ENCODE assay signal across 22 mouse cellular contexts in genomic region chr6:91124286-91125227, GRCm38 (mm10). TPM values are rescaled to one million over a fixed set of nuclear protein-coding genes. Genes with fewer than 3 reads are reported as not detected.
A peak's percentile ranks its signal among the peaks of the same experiment; 100 is the strongest.
DNase-seq lines count a peak whose midpoint lies in the region; ATAC-seq and TF ChIP-seq lines count a peak whose summit lies in the region.
"Had no signal": no experiment of that assay in that cellular context is flagged by ENCODE, and none has a peak within 500 bp of the region (broad histone marks: within the 10 kb centered on the region; RNA-seq: fewer than 3 reads in every experiment).

No protein-coding gene starts in this region.

- no peak for TF ChIP-seq EP300 in heart, adult 2 months (IDR thresholded peaks at IDR 0.05; ENCODE audit: insufficient read depth, low read depth, low read length)

- 34% methylated on average over 7 of the region's 7 CpGs for WGBS in heart, adult 2 months
- 38% methylated on average over 7 of the region's 7 CpGs for WGBS in midbrain, embryonic 15.5 days
- 38% methylated on average over 7 of the region's 7 CpGs for WGBS in midbrain, embryonic 13.5 days

- ATAC-seq in midbrain, embryonic 15.5 days (replicated peaks) = no peak
- ATAC-seq in midbrain, embryonic 13.5 days = no peak
- ATAC-seq in CD4-positive, CD25-positive, alpha-beta regulatory T cell, adult 4 months = peak; percentile 76
- peak; percentile 68 for ATAC-seq in inflammation-experienced regulatory T-cells, adult 6 months
- ATAC-seq: forebrain, embryonic 15.5 days; intestine, embryonic 15.5 days had no signal

- no peak overlapping the region for H3K9ac ChIP-seq in heart, adult 2 months (ENCODE audit: low read depth, low read length)
- H3K9ac ChIP-seq in midbrain, embryonic 15.5 days = no peak overlapping the region
- H3K9ac ChIP-seq in midbrain, embryonic 13.5 days (replicated peaks) = no peak overlapping the region
- H3K9ac ChIP-seq: forebrain, embryonic 15.5 days; intestine, embryonic 15.5 days; neural tube, embryonic 12.5 days had no signal

- TF ChIP-seq POLR2A in heart, adult 2 months (IDR thresholded peaks at IDR 0.05; ENCODE audit: insufficient read depth, low read depth, low read length) = no peak

- H3K4me1 ChIP-seq in heart, adult 2 months (ENCODE audit: control insufficient read depth, insufficient read depth, low read length) = peaks cover 3% of the 10 kb centered on the region; the same call in 1 of the 2 replicates
- H3K4me1 ChIP-seq in midbrain, embryonic 15.5 days = no peaks in the 10 kb centered on the region
- peaks cover 13% of the 10 kb centered on the region; the same call in 1 of the 2 replicates for H3K4me1 ChIP-seq in midbrain, embryonic 13.5 days (replicated peaks)
- H3K4me1 ChIP-seq: forebrain, embryonic 15.5 days; intestine, embryonic 15.5 days; neural tube, embryonic 12.5 days had no signal

- peak overlapping the region; percentile 45 for H3K27ac ChIP-seq in heart, adult 2 months
- H3K27ac ChIP-seq in midbrain, embryonic 15.5 days = peak overlapping the region; percentile 25; the same call in 1 of the 2 replicates
- H3K27ac ChIP-seq in midbrain, embryonic 13.5 days = no peak overlapping the region
- H3K27ac ChIP-seq: forebrain, embryonic 15.5 days; hindbrain, embryonic 10.5 days; intestine, embryonic 15.5 days; kidney, postnatal 0 days; layer of hippocampus, adult 2 months; neural tube, embryonic 12.5 days; stomach, postnatal 0 days had no signal

- no peaks in the 10 kb centered on the region; the same call in 1 of the 2 replicates for H3K27me3 ChIP-seq in heart, adult 2 months (ENCODE audit: control insufficient read depth, insufficient read depth, low read length)
- H3K27me3 ChIP-seq in midbrain, embryonic 15.5 days (replicated peaks) = 0 out of 2 replicates have a peak, but pooled peaks cover under 1% of the 10 kb centered on the region
- no peaks in the 10 kb centered on the region for H3K27me3 ChIP-seq in midbrain, embryonic 13.5 days
- H3K27me3 ChIP-seq: forebrain, embryonic 15.5 days; intestine, embryonic 15.5 days; neural tube, embryonic 12.5 days had no signal

- no peak overlapping the region for H3K4me3 ChIP-seq in heart, adult 2 months
- no peak overlapping the region for H3K4me3 ChIP-seq in midbrain, embryonic 15.5 days
- H3K4me3 ChIP-seq in midbrain, embryonic 13.5 days (replicated peaks) = no peak overlapping the region
- H3K4me3 ChIP-seq: erythroblast, embryonic 14.5 days; forebrain, embryonic 15.5 days; hindbrain, embryonic 10.5 days; intestine, embryonic 15.5 days; layer of hippocampus, adult 2 months; neural tube, embryonic 12.5 days had no signal

- H3K4me2 ChIP-seq in midbrain, embryonic 15.5 days = no peak overlapping the region
- no peak overlapping the region for H3K4me2 ChIP-seq in midbrain, embryonic 13.5 days (replicated peaks)
- H3K4me2 ChIP-seq: forebrain, embryonic 15.5 days; intestine, embryonic 15.5 days; neural tube, embryonic 12.5 days had no signal

- no peaks in the 10 kb centered on the region for H3K79me2 ChIP-seq in heart, adult 2 months (replicated peaks; ENCODE audit: control insufficient read depth, insufficient read depth, low read length)

- no peak for TF ChIP-seq CTCF in heart, adult 2 months (IDR thresholded peaks at IDR 0.05)

- intact Hi-C loops in heart, adult 2 months (cut with DNase I) = loop anchor here (1.0 kb wide), 1 partner anchor 141 kb away; no protein-coding TSS in a partner anchor
- intact Hi-C loops in heart, postnatal 25 days (cut with DNase I) = no loop called here

- no peaks in the 10 kb centered on the region for H3K9me3 ChIP-seq in midbrain, embryonic 15.5 days
- H3K9me3 ChIP-seq in midbrain, embryonic 13.5 days = no peaks in the 10 kb centered on the region
- H3K9me3 ChIP-seq: forebrain, embryonic 15.5 days; intestine, embryonic 15.5 days; neural tube, embryonic 12.5 days had no signal

- no peak for DNase-seq in heart, adult 2 months
- DNase-seq in heart, postnatal 25 days (ENCODE audit: low spot score) = no peak
- DNase-seq in layer of hippocampus, adult 11-12 months (ENCODE audit: low spot score) = no peak
- no peak for DNase-seq in urinary bladder, adult 2 months (ENCODE audit: low spot score)
- DNase-seq: adrenal gland, adult 2 months; B cell, adult 2 months; cerebellum, adult 11 months; cerebellum, postnatal 25 days; liver; lung, adult 18-20 months had no signal

- no peaks in the 10 kb centered on the region; the same call in 1 of the 2 replicates for H3K36me3 ChIP-seq in heart, adult 2 months (ENCODE audit: control insufficient read depth, insufficient read depth, low read length)
- H3K36me3 ChIP-seq in midbrain, embryonic 15.5 days (replicated peaks) = no peaks in the 10 kb centered on the region
- H3K36me3 ChIP-seq in midbrain, embryonic 13.5 days = no peaks in the 10 kb centered on the region
- H3K36me3 ChIP-seq: forebrain, embryonic 15.5 days; hindbrain, embryonic 10.5 days; intestine, embryonic 15.5 days; neural tube, embryonic 12.5 days had no signal

RNA-seq across cellular contexts. Expression of gene Nup210, which starts 7.9 kb away (rescaled TPM):
- 1 to 10 TPM; 2.5 to 3.4 TPM for total RNA-seq in heart, adult 2 months (2021)
- polyA plus RNA-seq in heart, adult 2 months (2012; rRNA removed) = 2.4 and 6.4 TPM in 2 replicates
- total RNA-seq in heart, postnatal 25 days (2021) = 1 to 10 TPM; 2.4 to 3.3 TPM
- polyA plus RNA-seq in midbrain, embryonic 15.5 days (2015; fragmentation: Nextera tagmentation; extraction: Ambion mirVana) = 22.0 and 22.5 TPM in 2 replicates
- 17.3 and 18.8 TPM in 2 replicates for polyA plus RNA-seq in midbrain, embryonic 13.5 days (2015; fragmentation: Nextera tagmentation; extraction: Ambion mirVana)
- polyA plus RNA-seq in CD4-positive, CD25-positive, alpha-beta regulatory T cell, adult 4 months (2017; shearing (Covaris generic)) = 100 to 1,000 TPM in 1 of 2 experiments, 10 to 100 TPM in 1; 86.2 to 109 TPM
- polyA plus RNA-seq in inflammation-experienced regulatory T-cells, adult 6 months (2017; shearing (Covaris generic)) = 10 to 100 TPM; 51.5 to 81.0 (median 66.2) TPM
- polyA plus RNA-seq in urinary bladder, adult 2 months (2012; rRNA removed) = 1.3 and 2.8 TPM in 2 replicates

RNA-seq across cellular contexts. Expression of gene Hdac11, which starts 31.9 kb away (rescaled TPM):
- total RNA-seq in heart, adult 2 months (2021) = 10 to 100 TPM; 17.4 to 18.4 TPM
- polyA plus RNA-seq in heart, adult 2 months (2012; rRNA removed) = 22.7 and 28.4 TPM in 2 replicates
- total RNA-seq in heart, postnatal 25 days (2021) = 10 to 100 TPM; 13.0 to 15.1 TPM
- 46.5 and 49.4 TPM in 2 replicates for polyA plus RNA-seq in midbrain, embryonic 15.5 days (2015; fragmentation: Nextera tagmentation; extraction: Ambion mirVana)
- 28.8 and 32.1 TPM in 2 replicates for polyA plus RNA-seq in midbrain, embryonic 13.5 days (2015; fragmentation: Nextera tagmentation; extraction: Ambion mirVana)
- 1 to 10 TPM; 1.5 to 2.0 TPM for polyA plus RNA-seq in CD4-positive, CD25-positive, alpha-beta regulatory T cell, adult 4 months (2017; shearing (Covaris generic))
- polyA plus RNA-seq in inflammation-experienced regulatory T-cells, adult 6 months (2017; shearing (Covaris generic)) = 1 to 10 TPM in 2 of 3 experiments, under 1 TPM in 1; 0.80 to 1.5 (median 1.4) TPM
- polyA plus RNA-seq in urinary bladder, adult 2 months (2012; rRNA removed) = 24.2 and 26.6 TPM in 2 replicates

Comparison
In these comparisons a context has a peak if more than half of its experiments do, and no peak if none do; other contexts are left out.
1. ATAC-seq: peak in CD4-positive, CD25-positive, alpha-beta regulatory T cell, adult 4 months (single experiment) and inflammation-experienced regulatory T-cells, adult 6 months (single experiment); none in midbrain, embryonic 15.5 days (single experiment) and midbrain, embryonic 13.5 days (single experiment).